Mouse (Mus musculus) gastrocnemius, postnatal 25 days (tissue): ENCODE measurements around the gene Flad1. TPM values are rescaled to one million over a fixed set of nuclear protein-coding genes. Genes with fewer than 3 reads are reported as not detected.

Source experiments
- DNase-seq: peaks from one replicate; pipeline ENCODE4 v3.0.0; 2022
- total RNA-seq, 2 experiments: library from RNA; stranded (reverse); gene quantifications; 1 replicate in 1 of 2; 2 replicates in 1 of 2; pipeline ENCODE4 v1.2.3; 2021

Gene Flad1
- total RNA-seq, 2 experiments from 2014 or later: 43.3 to 44.5 TPM

DNA sequence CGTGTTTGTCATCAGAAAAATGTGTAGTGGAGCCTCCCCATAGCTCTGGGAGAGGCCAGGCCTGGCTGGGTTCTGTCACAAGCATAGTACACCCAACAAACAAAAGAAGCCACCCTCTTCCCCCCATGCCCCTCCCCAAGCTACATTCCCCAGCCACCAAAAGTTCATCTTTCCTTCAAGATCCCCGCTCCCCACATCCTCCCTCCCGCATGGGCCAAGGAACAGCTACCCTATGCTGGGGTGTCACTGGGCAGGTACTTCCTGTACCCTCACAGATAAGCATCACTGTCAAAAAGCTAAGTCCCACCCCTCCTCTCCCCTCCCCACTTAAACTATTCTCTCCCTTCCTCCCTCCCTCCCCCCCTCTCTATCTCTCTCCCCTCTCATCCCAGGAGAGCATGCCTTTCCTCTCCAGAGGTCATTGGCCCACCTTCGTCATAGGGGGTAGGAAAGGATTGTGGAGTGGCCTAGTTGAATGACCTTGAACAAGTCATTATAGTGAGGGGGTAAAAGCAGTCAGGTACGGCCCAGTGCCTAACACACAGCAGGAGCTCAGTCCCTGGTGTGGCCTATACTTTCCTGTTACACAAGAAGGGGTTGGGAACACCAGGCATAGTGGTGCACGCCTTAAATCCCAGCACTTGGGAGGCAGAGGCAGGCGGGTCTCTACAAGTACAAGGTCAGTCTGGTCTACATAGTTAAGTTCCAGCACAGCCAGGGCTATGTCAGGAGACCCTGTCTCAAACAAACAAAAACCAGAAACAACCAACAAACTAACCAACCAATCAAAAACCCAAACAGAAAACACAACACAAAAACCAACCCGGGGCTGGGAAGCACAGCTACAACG is 29.4 kb downstream of the Flad1 start:
- DNase-seq: no peak

DNA sequence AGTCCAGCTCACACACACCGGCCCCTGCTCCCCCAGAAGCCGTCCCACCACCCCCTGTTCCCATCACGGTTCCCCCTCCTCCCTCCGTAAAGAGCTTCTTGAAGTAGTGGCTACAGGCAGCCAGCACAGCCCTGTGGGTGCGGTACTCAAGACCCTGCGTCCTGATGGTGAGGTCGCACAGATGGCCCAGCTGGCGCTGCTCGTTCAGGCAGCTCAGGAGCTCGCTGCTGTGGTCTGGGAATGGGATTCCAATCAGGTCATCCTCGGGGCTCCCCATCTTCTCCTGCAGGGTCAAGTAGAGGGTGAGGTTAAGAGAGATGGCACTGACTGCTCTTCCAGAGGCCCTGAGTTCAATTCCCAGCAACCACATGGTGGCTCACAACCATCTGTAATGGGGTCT is 30.4 kb downstream of the Flad1 start:
- no peak for DNase-seq

DNA sequence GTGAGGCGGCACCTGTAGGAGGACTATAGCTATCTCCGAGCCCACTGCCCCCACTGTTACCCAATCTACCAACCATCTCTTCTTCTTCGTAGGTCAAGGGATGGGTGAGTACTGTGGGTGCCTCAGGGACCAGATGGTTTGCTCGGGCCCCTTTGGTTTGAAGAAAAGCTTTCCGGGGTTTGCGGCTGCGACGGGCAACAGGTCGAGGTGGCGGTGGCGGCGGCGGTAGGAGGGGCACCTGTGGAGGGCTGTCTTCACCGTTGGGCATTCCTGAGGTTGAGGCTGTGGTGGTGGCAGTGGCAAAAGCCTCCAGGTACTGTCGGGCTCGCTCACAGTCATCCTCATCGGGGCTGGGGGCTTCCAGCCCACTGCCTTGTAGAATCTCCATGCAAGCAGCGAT is 31.0 kb downstream of the Flad1 start:
- DNase-seq: no peak

- DNase-seq: no peak
These were observed 31.4 kb downstream of the Flad1 start for GRCm38 (mm10) chr3:89380291-89380690.

DNA sequence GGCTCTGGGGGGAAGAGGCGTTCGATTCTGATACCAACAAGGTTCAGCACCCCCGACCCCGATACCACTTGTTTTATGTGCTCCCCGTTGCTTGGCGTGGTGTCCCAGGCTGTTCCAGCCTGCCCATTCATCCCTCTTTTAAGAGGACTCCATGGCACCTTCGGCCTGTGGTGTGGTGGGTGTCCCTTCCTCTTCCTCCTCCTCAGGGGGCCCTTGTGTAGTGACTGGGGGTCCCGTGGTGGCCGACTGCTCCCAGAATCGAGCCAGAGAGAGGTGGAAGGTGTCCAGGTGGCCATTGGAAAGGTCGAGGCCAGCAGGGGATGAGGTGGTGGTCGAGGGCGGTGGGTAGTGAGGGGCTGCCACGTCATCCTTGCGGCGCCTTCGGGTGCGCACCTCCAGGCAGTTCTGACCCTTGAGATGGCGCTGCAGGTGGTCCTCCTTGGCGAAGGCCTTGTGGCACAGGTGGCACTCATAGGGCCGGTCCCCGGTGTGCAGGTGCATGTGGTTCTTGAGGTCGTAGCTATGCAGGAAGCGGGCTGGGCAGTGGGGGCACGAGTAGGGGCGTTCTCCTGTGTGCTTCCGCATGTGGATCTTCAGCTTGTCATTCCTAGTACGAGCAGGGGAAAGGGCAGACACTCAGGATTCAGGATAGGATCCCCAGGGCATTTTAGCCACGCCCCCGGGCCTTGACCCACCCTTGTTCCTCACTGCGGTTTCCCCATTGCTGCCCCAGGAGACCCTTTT is 32.1 kb downstream of the Flad1 start:
- DNase-seq: no peak

DNA sequence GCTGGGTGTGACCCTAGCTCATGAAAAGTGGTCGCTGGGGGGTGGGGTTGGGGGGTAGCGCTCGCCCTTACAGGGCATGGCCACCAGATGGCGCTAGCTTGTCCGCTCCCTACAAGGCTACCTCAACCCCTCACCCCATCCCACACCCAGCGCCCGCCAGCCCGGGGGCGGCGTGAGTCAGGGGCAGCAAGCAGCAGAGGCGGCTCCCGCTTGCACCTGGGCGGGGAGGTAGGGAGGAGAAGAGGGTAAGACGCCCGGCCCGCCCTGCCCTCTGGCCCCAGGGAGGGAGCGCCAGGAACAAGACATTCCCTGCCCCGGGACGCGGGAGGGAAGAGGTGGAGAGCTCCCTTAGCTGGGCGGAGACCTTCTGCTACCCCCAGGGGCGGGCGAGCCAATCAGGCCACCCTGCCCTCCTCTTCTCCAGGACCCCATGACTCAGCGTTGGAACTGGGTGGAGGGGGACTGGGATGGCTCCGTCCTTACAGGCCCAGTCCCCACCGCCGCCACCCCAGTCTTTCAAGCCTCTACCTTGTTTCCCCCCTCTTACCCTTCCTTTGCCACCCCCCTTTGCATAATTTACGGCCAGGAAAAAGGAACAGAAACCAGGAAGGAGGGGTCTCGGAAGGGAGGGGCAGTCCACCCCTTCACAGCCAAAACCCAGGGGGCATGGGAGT is 33.1 kb downstream of the Flad1 start:
- peak; percentile 87 for DNase-seq

- no peak for DNase-seq
These were observed 33.8 kb downstream of the Flad1 start for GRCm38 (mm10) chr3:89377831-89378230.

DNA sequence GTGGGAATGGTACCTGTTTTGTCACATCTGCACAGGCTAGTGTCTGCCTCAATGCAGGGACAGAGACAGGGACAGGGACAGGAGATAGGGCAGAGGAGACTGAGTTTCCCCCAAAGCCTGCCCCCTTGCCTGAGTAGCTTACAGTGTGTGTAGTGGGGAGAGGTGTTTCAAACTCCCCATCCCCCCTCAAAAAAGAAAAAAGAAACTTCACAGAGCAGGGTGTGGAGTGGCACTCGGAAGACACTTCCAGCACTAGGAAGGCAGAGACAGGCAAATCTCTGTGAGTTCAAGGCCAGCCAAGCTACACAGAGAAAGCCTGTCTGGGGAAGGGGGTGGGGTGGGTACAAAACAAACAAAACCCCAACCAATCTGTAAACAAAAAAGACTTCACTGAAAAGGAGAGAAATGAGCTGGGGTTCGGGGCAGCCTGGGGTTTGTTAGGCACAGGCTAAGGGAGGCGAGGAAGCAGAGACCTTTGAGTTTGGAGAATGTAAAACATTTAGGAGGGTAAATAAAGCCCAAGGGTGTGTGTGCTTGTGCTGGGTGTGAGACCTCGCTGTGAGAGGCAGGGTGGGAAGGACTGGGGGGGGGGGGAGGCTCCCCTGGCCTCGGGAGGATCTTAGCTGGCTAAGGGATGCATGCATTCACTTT is 38.0 kb downstream of the Flad1 start:
- no peak for DNase-seq

DNA sequence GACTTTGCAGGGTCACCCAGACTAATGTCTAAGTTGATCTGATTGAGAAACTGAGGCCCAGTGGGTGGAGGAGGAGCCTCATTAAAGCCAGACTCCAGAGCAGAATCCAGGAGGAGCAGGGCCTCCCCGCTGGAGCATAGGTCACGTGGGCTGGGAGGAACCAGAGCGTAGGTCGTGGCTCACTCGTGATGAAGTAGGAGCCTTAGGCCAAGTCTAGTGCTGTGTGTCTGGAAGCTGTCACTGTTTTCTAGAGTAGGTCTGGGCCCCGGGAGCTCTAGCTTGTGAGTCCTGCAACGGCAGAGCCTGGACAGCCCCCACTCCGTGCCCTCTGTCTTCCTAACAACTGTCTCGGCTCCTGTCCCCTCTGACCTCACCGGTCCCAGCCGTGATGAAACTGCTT is 44.3 kb downstream of the Flad1 start:
- DNase-seq: no peak

- DNase-seq: no peak
These were observed 45.9 kb downstream of the Flad1 start for GRCm38 (mm10) chr3:89365486-89366414.

DNA sequence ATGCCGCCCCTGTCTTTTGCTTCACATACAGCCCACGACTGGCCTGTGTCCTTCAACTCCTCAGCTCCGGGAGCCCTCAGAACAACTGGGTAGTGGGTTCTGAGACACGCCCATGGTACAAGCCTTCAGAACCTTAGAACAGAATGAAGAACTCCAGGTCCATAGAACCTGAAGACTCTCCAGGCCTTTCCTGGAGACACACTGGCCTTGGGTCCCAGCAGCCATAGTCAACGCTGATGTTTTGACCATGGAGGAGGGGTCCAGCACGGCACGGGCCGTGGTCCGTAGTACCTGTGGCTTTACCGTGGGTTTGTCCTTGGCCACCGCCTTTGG is 46.6 kb downstream of the Flad1 start, which contains the start of gene Dcst1:
Gene Dcst1, minus strand, starts transcription at position 101 of the 333 bp plus-strand sequence.
- no peak for DNase-seq

DNA sequence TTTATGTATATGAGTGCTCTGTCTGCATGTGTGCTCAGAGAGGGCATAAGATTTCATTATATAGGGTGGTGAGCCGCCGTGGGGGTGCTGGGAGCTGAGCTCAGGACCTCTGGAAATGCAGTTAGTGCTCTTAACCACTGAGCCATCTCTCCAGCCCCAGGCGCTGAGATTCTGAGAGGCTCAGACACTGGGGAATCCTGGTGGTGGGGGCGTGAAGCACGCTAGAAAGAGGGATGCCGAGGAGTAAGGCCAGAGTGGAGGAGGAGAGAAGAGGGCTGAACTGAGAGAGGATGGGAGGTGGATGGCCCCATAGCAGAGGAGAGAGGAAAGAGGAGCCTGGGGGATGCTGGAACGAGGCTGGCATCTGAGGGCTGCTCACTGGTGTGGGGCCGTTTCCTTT is 47.0 kb downstream of the Flad1 start:
- DNase-seq: no peak

DNA sequence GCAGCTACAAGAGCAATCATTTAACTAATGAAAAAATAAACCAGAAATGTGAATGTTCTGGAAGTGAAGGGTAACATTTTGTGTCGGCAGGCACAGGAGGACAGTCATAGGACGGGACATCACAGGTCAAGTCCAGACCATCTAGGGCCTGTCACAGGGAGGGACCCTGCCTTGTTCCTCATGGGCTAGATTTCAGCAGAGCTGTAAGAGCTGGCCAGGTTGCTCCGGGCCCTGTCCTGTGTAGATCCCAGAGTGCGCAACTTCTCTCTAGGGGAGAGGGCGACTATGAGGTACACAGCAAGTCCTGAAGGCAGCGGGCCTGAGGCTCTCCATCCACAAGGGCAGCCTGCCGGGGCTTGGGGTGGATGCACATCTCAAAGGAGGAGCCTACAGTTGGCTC is 50.0 kb downstream of the Flad1 start, which contains the start of gene Dcst2:
Gene Dcst2, plus strand, starts transcription at position 301 of the 400 bp plus-strand sequence.
- no peak for DNase-seq

DNA sequence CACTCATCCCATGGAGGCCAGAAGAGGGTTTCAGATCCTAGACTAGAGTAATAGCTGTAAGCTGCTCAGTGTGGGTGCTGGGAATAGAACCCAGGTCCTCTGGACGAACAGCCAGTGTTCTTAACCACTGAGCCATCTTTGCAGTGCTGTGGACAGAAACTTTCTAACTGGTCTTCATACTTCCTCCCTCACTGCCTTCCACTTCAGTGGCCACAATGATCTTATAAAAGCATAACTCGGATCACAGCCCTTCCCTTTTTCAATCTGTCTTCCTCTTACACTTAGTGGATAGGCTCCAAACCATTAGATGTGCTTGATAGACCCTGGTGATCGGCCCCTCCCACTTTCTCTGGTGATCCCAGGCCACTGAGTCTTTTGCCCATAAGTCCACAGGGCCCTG is 51.4 kb downstream of the Flad1 start:
- DNase-seq: no peak

- no peak for DNase-seq
These were observed 52.0 kb downstream of the Flad1 start for GRCm38 (mm10) chr3:89359630-89360029.

GRCm38 (mm10) chr3:89356029-89356428 is 55.6 kb downstream of the Flad1 start:
- no peak for DNase-seq

DNA sequence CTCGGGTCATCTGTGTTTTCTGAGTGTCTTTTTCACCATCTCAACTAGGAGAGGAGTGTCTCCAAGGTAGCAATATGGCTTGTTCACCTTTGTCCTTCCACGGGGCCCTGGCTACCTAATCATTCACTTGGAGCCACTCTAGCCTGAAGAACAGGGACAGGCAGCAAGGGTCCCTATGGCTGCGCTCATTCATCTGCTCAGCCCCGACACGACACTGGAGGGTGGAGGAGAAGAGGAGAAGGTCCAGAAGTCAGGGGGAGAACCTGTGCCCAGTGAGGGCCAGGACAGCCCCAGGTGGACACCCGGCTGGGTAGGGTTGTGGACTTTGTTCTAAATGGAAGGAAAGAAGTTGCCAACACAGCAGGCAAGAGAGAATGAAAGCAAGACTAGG is 56.2 kb downstream of the Flad1 start:
- DNase-seq: no peak

DNA sequence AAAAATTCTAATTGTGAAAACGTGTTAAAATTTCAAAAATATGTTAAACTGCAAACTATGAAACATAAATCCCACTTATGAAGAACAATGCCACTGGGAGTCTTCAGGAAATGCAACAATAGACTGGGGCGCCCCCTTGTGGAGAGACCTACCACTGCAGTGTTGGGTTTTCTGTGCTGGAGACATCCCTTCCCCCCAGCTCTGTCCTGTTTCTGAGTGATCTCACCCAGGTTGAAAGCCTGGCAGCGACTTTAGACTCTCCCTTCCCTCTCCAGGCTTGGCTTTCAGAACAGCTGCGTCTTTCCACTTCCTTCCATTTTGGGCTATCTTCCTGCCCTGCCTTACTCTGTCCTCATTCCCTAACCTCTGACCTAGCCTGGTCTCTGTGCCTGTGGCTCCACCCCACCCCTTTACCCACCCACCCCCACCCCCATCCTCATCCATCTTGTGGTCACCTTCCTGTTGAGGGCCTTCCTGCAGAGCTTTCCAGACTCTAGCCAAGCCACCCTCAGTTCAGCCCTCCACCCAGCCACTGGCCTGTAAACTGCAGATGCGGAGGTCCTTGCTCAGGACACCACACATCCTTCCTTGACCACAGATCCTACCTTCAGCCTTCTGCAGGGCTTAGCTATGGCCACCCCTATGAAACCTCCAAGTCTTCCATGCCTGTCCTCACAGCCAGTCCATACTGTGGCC is 56.7 kb downstream of the Flad1 start:
- peak; percentile 69 for DNase-seq

- no peak for DNase-seq
These were observed 60.4 kb downstream of the Flad1 start for GRCm38 (mm10) chr3:89351271-89351670.
